Mouse (Mus musculus) heart, adult 18-20 months (tissue): ENCODE results near the gene Stx1a. TPM values are rescaled to one million over a fixed set of nuclear protein-coding genes. Genes with fewer than 3 reads are reported as not detected.

Source experiments
- DNase-seq, 2 experiments: peaks; one replicate each; pipeline ENCODE4 v3.0.0; 2021 to 2022; ENCODE audit warnings: mixed read lengths in 1 of 2
- total RNA-seq, 2 experiments: library from RNA; stranded (reverse); gene quantifications; 2 replicates each; pipeline ENCODE4 v1.2.3; 2021

Stx1a gene
- total RNA-seq, 2 experiments from 2014 or later = 1.0 to 1.5 TPM

- DNase-seq = peak; percentile 98 to 100
Observed at GRCm38 (mm10) chr5:135008671-135009589, 14.4 kb upstream of the Stx1a start, which contains the start of gene Abhd11. Gene Abhd11, plus strand, starts transcription at chr5:135009152.

GRCm38 (mm10) chr5:135009590-135010319 is 13.5 kb upstream of the Stx1a start:
- peak; percentile 92 to 94 for DNase-seq

- no peak for DNase-seq
Observed at GRCm38 (mm10) chr5:135010320-135010709, 13.0 kb upstream of the Stx1a start.

- no peak for DNase-seq
Observed at GRCm38 (mm10) chr5:135010841-135011743, 12.2 kb upstream of the Stx1a start.

GRCm38 (mm10) chr5:135011809-135012613 is 11.3 kb upstream of the Stx1a start:
- peak in 1 of 2 experiments; percentile 15 for DNase-seq

- DNase-seq = peak; percentile 68 to 89
Observed at GRCm38 (mm10) chr5:135012671-135013441, 10.4 kb upstream of the Stx1a start.

GRCm38 (mm10) chr5:135015497-135015896 is 7.8 kb upstream of the Stx1a start:
- DNase-seq = peak; percentile 81 to 95

GRCm38 (mm10) chr5:135016224-135016759 is 7.0 kb upstream of the Stx1a start:
- peak in 1 of 2 experiments; percentile 27 for DNase-seq

GRCm38 (mm10) chr5:135021814-135022213 is 1.5 kb upstream of the Stx1a start:
- peak; percentile 78 to 80 for DNase-seq

GRCm38 (mm10) chr5:135024665-135025224 is 1.5 kb downstream of the Stx1a start:
- DNase-seq = no peak

GRCm38 (mm10) chr5:135025899-135026298 is 2.6 kb downstream of the Stx1a start:
- DNase-seq = no peak

GRCm38 (mm10) chr5:135029007-135029854 is 5.9 kb downstream of the Stx1a start:
- peak; percentile 55 to 61 for DNase-seq

- DNase-seq = no peak
Observed at GRCm38 (mm10) chr5:135032581-135032980, 9.3 kb downstream of the Stx1a start.

GRCm38 (mm10) chr5:135034593-135034992 is 11.3 kb downstream of the Stx1a start:
- no peak for DNase-seq

- no peak for DNase-seq
Observed at GRCm38 (mm10) chr5:135035608-135036359, 12.5 kb downstream of the Stx1a start.

- no peak for DNase-seq
Observed at GRCm38 (mm10) chr5:135037946-135038345, 14.7 kb downstream of the Stx1a start.

- no peak for DNase-seq
Observed at GRCm38 (mm10) chr5:135039541-135039940, 16.3 kb downstream of the Stx1a start.

GRCm38 (mm10) chr5:135040059-135040458 is 16.8 kb downstream of the Stx1a start:
- DNase-seq = no peak
